Mouse (Mus musculus): Measurements from ENCODE around the gene Top3a.

Top3a gene

DNA sequence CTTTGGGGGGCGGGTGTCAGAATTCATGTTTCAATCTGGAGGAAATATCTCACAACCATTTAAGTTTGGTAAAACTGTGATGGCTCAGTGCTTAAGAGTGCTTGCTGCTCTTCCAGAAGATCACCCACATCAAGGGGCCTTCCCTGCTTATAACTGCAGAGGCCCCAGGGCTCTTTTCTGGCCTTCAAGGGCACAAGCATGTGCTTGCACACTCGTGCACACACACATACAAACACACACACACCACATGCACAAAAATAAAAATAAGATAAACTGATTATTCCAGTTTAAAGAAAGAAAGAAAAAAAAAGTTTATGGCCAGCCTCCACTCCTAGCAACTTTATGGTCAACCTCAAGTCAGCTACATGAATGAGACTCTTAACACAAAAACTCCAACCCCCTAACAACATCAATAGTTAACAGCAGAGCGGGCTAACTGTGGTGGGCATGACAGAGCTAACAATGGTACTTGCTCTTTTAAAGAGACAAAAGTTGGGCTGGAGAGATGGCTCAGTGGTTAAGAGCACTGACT lies 2.9 kb downstream of the Top3a start:
- no peak for DNase-seq

DNA sequence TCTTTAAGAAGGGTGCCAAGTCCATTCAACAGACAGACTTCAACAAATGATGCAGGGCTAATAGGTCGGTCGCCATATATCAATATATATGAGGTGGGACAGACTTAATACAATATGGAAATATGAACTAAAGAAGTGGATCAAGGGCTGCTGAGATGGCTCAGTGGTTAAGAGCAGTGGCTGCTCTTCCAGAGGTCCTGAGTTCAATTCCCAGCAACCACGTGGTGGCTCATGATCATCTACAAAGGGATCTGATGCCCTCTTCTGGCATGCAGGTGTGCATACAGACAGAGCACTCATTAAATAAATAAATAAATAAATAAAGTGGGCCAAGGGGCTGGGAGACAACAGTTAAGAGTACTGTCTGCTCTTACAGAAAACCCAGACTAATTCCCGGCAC lies 5.0 kb downstream of the Top3a start:
- no peak for DNase-seq

DNA sequence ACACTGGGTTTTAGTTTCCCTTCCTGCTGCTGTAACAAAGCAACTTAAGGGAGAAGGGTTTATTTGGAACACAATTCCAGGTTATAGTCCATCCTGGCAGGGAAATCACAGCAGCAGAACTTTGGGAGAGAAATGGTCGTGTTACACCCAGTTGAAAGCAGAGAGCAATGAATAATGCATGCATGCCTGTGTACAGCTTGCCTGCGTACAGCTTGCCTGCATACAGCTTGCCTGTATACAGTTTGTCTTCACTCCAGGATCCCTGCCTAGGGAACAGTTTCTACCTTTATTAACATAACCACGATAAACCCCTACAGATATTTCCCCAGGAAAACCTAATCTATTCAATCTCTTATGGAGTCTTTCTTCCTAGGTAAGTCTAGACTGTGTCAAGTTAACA lies 6.4 kb downstream of the Top3a start:
- DNase-seq = no peak

DNA sequence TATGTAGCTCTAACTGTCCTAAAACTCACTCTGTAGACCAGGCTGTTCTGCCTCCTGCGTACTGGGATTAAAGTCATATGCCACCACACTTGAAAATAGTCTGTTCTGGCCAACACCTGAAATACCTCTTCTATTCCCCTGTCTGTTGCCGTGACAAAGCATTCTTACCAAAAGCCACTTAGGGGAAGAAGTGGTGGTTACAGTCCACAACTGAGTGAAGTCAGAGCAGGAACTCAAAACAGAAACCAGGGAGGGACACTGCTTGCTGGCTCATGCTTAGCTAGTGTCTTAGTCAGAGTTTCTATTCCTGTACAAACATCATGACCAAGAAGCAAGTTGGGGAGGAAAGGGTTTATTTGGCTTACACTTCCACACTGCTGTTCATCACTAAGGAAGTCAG lies 7.8 kb downstream of the Top3a start:
- no peak for DNase-seq

DNA sequence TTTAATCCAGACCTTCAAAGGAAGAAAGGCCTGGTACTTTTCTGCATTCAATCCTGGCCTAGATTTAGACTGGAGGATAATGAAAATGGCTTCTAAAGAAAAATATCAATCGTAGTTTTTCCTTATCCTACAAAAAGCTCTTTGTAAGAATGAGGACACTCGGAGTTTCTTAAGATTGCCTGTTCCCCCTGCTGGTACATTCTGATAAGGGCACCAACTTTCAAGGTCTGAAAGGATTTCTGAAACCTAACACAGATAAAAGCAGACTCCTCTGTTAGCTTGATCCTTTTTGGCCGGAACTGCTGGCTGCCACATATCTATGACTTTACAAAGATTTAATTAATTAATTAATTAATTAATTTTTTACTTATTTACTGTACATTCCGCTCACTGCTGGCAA lies 10.2 kb downstream of the Top3a start:
- no peak for DNase-seq

DNA sequence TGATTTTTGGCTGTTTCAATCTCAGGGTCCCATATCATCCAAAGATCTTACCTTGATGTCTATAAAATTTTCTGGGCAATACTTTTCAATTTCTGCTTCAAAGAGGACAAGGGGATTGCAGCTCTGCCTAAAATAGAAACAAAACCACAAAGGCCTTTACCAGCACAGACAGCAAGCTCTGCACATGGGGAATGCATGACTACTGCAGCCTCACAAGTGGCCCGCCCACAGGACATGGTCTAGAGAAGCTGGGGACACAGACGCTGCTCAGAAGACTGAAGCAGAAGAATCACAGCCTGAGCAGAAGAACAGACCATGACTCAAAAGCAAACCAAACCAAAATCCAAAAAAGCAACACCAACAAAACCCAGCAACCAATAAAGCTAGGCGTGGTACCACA lies 15.5 kb downstream of the Top3a start:
- no peak for DNase-seq

DNA sequence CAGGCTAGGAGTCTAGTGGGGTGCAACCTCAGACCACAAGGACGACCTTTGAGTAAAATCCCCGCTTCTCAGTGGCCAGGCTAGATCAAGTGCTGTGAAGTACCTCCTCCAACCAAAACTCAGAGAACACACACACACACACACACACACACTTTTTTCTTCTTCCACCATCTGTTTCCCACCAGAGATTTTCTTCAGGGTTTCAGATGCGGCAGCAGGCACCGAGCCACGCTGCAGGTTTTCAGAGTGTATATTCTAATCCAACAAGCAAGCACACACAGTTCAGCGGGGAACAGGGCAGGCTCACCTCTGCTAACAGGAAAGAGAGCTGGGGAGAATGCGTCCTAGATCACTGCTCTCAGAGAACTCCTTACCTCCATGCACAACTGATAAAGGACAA lies 21.6 kb downstream of the Top3a start:
- no peak for DNase-seq

DNA sequence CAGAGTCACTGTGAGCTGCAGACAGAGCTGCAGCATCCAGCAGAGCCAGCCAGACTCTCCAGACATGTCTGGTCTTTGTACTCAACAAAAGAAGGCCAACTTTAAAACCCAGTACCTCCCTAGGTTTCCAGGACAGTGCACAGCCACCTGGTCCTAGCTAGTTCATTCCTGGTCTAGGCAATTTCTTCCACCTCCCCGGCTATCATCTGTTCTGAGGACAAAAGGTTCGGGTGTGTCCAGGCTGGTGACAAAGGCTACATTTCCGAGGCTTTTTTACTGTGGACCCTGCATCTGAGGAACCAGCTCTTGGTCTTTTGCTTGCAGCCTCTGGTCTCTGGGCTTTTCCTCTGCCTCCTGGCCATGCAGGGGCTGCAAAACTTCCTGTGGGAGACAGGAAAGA lies 36.8 kb downstream of the Top3a start:
- DNase-seq = no peak

DNA sequence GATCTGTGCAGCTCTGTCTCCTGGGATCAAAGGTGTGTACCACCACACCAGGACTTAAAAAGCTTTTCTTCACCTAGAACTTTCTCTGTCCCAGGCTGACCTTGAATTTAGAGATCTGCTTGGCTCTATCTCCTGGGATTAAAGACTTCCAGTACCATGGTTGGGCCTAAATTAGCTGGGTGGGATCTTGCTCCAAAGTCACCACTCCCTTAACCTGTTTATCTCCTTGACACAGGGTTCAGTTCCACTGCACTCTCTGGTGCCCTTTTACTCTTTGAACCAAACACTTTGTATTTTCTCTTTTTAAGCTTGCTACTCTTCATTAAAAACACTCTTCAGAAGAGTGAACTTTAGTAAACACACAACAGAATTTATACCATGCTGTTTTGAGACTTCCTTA lies 39.7 kb downstream of the Top3a start:
- DNase-seq = no peak

DNA sequence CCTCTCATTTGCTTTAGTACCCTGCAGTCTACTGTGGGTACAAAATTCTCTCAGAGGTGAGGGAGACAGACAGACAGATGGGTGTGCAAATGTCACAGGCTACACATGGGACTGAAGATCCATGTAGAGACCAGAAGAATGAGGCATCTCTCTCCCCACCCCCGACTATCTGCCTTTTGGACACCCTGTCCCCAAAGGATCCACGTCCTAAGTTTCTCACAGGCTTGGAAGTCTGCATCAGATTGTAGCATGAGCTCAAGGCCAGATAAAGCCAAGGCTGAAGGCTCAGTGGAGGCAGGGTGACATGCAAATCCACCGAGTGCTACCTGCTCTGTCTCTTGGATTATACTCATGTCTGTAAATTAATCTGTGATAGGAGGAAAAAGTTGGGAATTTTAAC lies 40.7 kb downstream of the Top3a start:
- no peak for DNase-seq

DNA sequence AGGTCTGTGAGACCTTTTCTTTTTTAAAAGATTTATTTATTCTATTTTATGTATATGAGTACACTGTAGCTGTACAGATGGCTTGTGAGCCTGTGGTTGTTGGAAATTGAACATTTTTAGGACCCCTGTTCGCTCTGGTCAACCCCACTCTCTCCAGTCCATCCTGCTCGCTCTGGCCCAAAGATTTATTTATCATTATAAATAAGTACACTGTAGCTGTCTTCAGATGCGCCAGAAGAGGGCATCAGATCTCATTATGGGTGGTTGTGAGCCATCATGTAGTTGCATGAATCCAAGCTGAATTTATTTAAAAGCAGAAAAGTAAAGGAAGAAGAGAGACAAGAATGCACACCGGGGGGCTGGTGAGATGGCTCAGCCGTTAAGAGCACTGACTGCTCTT lies 42.0 kb downstream of the Top3a start:
- no peak for DNase-seq

DNA sequence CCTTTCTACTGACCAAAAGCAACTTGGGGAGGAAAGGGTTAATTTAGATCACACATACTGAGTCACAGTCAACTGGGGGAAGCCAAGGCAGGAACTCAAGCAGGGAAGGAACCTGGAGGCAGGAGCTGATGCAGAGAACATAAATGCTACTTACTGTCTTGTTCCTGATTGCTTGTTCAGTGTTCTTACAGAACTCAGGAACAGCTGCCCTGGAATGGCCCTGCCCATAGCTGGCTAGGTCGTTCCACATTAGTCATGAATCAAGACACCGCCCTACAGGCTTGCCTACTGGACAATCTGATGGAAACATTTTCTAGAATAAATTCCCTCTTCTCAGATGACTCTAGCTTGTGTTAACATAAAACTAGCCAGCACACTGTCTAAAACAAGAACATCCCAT lies 43.0 kb downstream of the Top3a start:
- no peak for DNase-seq

DNA sequence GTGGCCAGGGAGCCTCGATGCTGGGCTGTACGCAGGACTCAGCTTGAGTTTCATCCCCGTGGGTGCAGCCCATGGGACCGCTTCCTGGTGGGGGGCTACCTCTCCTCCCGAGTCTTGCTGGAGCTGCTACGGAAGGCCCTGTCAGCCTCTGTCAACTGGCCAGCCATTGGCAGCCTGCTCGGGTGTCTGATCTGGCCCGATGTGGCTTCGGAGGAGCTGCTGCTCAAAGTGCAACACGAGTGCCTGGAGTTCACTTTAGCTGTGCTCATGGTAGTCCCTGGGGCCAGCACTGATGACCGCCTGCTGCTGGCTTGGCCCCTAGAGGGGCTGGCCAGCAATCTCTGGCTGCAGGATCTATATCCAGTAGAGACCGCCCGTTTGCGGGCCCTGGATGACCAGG lies 45.9 kb downstream of the Top3a start:
- no peak for DNase-seq

DNA sequence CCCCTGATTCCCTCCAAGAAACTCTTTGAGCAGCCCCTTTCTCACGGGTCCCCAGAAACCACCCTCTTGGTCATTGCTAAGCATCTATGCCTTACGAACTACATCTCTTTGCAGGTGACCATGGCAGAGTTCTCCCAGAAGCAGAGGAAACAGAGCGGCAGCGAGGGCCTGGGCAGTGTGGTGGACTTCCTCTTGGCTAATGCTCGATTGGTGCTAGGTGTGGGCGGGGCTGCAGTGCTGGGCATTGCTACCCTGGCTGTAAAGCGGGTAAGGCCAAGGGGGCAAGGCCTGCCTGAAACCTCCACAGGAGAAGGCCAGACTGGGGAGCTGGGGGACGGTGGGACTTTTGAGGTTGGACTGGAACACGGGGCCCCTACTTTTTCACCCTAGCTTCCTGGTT lies 47.0 kb downstream of the Top3a start:
- no peak for DNase-seq

DNA sequence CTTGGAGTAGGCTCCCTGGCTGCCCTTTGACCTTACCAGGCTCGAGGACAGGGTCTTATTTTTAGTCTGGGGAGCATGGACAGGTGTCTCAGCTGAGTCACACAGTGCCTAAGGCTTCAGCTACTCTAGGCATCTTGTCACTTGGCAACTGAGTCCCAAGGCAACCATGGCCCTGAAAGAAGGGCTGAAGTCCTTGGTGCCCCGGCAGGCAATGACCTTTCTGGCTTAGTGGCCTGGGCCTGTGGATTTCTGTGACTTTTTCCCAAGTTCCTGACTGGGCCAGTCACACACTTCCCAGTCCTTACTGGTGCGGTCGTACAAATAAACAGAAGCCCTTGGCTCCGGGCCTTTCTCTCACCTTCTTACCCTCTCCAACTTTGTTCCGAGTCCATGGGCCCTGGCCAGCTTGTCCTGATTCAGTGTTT lies 47.9 kb downstream of the Top3a start:
- DNase-seq = no peak

DNA sequence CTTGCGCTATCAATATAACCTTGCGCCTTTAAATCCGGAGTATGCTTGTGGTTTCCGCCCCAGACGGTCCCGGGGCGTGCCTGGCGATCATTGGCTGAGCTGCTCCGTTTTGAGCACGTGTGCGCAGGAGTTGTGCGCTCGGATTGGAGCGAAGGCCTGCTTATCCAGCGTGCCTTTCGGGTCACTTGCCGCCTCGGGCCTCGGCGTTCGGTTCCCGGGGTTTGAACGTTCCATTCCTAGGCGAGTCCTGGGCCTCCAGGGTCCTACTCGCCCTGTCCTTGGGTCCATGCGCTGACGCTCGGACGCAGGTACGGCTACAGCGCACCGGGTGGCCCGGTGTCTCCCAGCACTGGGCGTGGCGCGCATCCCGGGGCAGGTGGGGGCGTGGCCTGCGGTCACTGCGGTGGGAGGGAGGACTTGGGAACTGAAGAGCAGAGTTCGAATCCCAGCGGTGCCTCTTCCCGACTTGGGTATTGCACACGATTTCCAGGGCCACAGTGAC lies 48.9 kb downstream of the Top3a start, which contains the start of gene Mief2:
Gene Mief2 (plus strand): TSS at position 139 of the 502 bp plus-strand sequence.
- DNase-seq = peak; percentile 96 to 99

DNA sequence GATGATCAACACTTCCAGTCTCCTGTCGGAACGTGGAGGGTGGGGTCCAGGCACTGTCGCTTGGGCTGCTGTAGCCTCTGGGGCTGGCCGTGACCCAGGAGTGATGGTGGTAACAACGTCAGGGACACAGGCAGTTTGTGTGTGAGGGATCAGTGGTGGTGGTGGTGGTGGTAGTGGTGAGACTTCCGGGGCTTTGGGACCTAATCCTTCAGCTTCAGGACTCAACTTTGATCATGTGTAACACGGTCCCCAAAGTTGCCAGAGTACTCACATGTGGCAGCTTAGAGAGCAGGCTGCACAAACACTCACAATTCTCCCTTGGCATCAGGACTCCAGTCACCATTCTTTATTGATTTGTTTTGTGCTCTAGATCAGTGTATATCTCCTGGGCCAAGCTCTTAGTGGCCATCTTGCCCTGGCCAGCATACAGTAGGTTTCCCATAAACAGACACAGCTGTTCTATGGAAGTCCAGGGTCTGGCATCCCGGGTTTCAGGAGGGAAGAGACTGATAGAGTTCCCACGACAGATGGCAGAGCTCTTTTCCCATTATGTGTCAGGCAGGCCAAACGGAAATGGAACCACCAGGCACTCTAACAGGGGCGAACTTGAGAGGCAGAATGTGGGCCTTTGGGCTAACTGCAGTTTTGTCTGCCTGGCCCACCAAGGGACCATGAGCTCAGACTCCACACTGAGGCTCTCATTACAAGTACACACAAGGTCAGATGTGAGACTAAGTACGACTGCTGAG lies 49.6 kb downstream of the Top3a start:
- no peak for DNase-seq

DNA sequence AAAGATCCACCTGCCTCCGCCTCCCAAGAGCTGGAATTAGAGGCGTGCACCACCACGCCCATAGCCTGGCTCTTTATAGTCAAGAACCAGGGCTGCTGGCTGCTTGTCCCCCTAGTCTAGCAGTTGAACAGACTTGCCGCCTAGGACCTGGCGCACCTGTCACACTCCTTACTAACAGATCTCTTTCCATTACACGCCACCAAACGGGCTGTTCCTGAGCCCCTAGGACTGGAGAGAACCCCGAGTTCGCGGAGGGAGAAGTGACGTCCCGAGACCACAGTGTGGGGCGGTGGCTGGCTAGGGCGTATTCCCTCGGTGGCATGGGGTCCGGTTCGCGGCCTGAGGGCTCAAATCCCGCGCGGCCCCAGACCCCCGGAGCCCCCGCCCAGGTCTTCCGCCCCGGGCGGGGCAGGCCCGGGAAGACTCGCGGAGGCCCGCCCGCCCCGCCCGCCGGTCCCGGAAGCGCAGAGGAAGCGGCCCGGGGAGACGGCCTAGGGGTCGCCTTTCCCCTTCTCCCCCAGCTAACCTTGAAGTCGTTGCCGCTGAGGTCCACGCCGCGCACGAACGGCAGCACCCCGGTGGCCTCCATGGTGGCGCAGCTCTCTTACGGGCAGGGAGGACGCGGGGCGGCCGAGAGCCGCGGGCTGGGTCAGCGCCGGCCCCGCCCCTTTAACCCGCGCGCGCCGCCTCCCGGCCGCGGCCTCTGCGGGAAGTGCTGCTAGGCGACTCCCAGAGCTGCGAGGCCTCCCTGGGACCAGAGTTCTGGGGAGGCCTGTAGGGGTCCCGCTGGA lies 50.4 kb downstream of the Top3a start, which contains the start of gene Flii:
Gene Flii (minus strand): TSS at position 663 of the 791 bp plus-strand sequence.
- DNase-seq = peak; percentile 84 to 91

DNA sequence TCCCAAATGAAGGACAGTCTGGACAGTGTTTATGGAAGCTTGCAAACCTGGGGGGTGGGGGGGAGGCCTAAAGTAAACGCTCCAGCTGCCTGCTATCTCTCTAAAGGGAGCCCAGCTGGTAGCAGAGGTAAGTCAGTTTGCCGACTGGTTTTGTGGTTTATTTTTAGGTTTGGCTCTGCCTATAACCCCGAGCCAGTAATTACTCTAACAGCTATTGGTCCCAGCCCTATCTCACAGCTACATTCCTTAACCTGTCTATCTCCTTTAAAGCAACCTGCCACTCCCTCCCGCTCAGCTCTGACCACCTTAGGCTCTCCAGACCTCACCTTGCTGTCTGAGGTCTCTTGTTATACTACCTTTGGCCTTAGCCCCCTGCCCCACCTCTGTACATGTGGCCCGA lies 57.9 kb downstream of the Top3a start:
- DNase-seq = no peak

DNA sequence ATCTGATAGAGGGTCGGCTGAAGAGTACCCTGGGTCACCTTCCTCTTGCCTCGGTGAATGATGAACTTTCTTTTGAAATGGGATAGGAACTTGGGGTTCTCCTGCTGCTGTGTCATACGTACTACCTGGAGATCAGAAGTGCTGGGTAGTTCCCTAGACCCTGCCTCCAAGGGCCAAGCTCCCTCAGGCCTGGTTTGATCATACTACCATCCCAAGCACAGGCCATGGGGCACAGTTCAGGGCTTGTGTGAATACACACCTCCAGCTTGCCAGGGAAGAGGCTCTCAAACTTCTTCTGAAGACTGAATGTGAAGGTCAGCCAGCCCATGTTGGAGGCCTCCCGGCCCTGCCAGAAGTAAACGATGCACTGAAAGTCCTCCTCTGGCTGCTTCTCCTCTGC lies 61.3 kb downstream of the Top3a start:
- DNase-seq = no peak

DNA sequence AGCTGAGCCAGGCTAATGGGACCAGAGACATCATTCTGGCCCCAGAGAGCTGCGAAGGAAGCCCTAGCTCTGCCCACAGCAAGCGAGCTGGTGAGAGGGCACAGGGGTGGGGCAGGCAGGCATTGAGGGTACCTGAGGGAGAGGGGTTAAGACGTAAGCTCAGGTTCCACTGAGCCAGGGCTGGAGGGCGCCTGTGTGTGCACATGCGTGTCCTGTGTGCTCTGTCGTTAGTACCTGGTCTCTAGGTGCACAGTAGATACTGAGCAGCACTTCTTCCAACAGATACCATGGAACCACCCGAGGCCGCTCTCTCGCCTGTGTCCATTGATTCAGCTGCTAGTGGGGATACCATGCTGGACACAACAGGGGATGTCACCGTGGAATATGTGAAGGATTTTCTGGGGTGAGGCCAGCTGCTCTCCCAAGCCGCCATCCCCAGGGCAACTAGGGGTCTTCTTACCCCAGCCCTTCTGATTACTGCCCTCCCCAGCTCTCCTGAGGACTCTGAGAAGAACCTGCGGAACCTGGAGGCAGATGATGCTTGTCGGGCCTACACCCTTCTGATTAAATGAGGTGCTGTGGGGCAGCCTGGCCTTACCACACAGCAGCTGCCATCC lies 64.4 kb downstream of the Top3a start:
- no peak for DNase-seq

DNA sequence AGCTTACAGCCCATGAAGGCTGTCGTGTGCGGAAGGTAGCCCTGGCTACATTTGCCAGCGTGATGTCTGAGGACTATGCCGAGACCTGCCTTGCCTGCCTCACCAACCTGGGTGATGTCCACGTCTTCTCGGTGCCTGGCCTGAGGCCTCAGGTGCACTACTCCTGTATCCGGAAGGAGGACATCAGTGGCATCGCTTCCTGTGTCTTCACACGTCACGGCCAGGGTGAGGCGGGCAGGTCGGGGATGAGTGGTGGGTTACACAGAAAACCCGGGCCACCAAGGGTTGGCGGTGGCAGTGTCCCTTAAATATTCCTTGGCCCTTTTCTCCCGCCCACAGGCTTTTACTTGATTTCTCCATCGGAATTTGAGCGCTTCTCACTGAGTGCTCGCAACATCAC lies 65.1 kb downstream of the Top3a start:
- no peak for DNase-seq

DNA sequence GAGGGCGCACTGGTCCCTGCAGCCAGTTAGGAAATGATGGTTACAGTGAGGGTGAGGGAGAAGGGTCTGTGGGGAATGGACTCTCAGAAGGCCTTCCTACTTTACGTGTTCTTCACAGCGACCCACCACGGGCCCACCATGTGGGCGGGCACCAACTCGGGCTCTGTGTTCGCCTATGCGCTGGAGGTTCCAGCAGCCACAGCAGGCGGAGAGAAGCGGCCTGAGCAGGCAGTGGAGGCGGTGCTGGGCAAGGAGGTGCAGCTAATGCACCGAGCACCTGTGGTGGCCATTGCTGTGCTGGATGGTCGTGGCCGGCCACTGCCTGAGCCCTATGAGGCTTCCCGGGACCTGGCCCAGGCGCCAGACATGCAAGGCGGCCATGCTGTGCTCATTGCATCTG lies 65.9 kb downstream of the Top3a start:
- no peak for DNase-seq
